ENCODE assay signal across 17 mouse cellular contexts in the genomic region with DNA sequence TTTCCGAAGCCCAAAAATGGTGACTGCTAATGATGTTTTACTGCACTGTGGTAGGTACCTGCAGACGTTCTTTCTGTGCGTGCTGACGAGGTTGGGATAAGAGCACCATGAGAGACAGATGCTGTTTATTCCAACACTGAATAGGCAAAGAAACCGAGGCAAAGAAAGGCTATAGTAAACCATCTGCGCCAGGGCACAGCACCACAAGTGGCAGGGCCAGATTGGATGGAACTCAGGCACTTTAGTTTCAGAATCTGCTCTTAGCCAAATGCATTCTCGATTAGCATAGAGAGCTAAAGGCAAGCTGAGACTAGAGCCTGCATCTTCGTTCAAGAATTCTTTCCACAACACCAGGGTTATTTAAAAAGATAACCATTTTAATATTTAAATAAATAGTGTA. TPM values are rescaled to one million over a fixed set of nuclear protein-coding genes. Genes with fewer than 3 reads are reported as not detected.
A peak's percentile ranks its signal among the peaks of the same experiment; 100 is the strongest.
DNase-seq lines count a peak whose midpoint lies in the region; ATAC-seq lines count a peak whose summit lies in the region.
"Had no signal": no experiment of that assay in that cellular context is flagged by ENCODE, and none has a peak within 500 bp of the region (broad histone marks: within the 10 kb centered on the region; RNA-seq: fewer than 3 reads in every experiment).

No protein-coding gene starts in this region.

- DNase-seq in cerebellum, postnatal 10 days, result peak; percentile 25 to 40
- DNase-seq in cerebellum, adult 11 months, result no peak
- peak; percentile 56 to 62 for DNase-seq in right cerebral cortex, postnatal 10 days (ENCODE audit: low spot score in 2 of 2)
- no peak for DNase-seq in right cerebral cortex, postnatal 14 days
- peak; percentile 40 for DNase-seq in layer of hippocampus, adult 9-11 months
- DNase-seq in adrenal gland, adult 18-20 months (ENCODE audit: low spot score in 2 of 2), result no peak
- DNase-seq in embryo, embryonic 10 days (ENCODE audit: low spot score), result no peak
- DNase-seq: adrenal gland, postnatal 25 days; cerebellum, adult 8-10 months; gastrocnemius, postnatal 10 days; heart, adult 2 months; heart, postnatal 36 days had no signal

- no peak for ATAC-seq in megakaryocyte progenitor cell, adult 5-6 weeks (replicated peaks; ENCODE audit: poor library complexity)
- ATAC-seq: hindbrain, embryonic 16.5 days; intestine, embryonic 16.5 days; Patski had no signal

RNA-seq across cellular contexts. Expression of a gene that starts 59.1 kb away (rescaled TPM):
- under 1 TPM; 0.42 to 0.50 TPM for total RNA-seq in adrenal gland, adult 18-20 months (2021)
- total RNA-seq in megakaryocyte progenitor cell, adult 5-6 weeks (2015), result not detected in 2 replicates
- total RNA-seq in megakaryocyte progenitor cell, adult 5-6 weeks (2017), result not detected in 2 replicates
- total RNA-seq: common myeloid progenitor, adult 5-6 weeks had no signal

Comparison
In these comparisons a context has a peak if more than half of its experiments do, and no peak if none do; other contexts are left out.
1. DNase-seq: peak in cerebellum, postnatal 10 days (2 of 2), right cerebral cortex, postnatal 10 days (2 of 2) and layer of hippocampus, adult 9-11 months (single experiment); none in cerebellum, adult 11 months (single experiment), right cerebral cortex, postnatal 14 days (single experiment), adrenal gland, adult 18-20 months (0 of 2) and embryo, embryonic 10 days (single experiment).